Mouse (Mus musculus): ENCODE data around the gene Kctd17. TPM values are rescaled to one million over a fixed set of nuclear protein-coding genes. Genes with fewer than 3 reads are reported as not detected.

Gene Kctd17
- total RNA-seq, 2 experiments from 2014 or later, result 53.9 to 54.3 TPM

GRCm38 (mm10) chr15:78438973-78439372 lies 10.6 kb downstream of the Kctd17 start:
- intact Hi-C loops (cut with DNase I), result no loop called here

GRCm38 (mm10) chr15:78442231-78442630 lies 13.9 kb downstream of the Kctd17 start:
- no peak for DNase-seq
- intact Hi-C loops (cut with DNase I), result no loop called here

More at GRCm38 (mm10) chr15:78438973-78439372, 10.6 kb downstream of the Kctd17 start:
- DNase-seq, result no peak

- intact Hi-C loops (cut with DNase I), result no loop called here
- DNase-seq, result no peak
Measured at GRCm38 (mm10) chr15:78443857-78444256, 15.5 kb downstream of the Kctd17 start.

GRCm38 (mm10) chr15:78447121-78447520 lies 18.8 kb downstream of the Kctd17 start:
- DNase-seq, result no peak
- intact Hi-C loops (cut with DNase I), result loop anchor here (1.0 kb wide), 1 partner anchor 85 kb away; no protein-coding TSS in a partner anchor

GRCm38 (mm10) chr15:78447746-78448535 lies 19.6 kb downstream of the Kctd17 start:
- intact Hi-C loops (cut with DNase I), result loop anchor here (1.0 to 2.0 kb wide), 3 partner anchors 64 to 133 kb away; no protein-coding TSS in a partner anchor
- peak; percentile 97 to 99 for DNase-seq

GRCm38 (mm10) chr15:78449131-78449530 lies 20.8 kb downstream of the Kctd17 start:
- intact Hi-C loops (cut with DNase I), result loop anchor here (2.0 kb wide), 1 partner anchor 132 kb away; no protein-coding TSS in a partner anchor
- DNase-seq, result no peak

GRCm38 (mm10) chr15:78449694-78450418 lies 21.5 kb downstream of the Kctd17 start:
- peak; percentile 56 to 75 for DNase-seq
- intact Hi-C loops (cut with DNase I), result loop anchor here (2.0 kb wide), 1 partner anchor 131 kb away; no protein-coding TSS in a partner anchor

- intact Hi-C loops (cut with DNase I), result no loop called here
- no peak for DNase-seq
Measured at GRCm38 (mm10) chr15:78450419-78450768, 22.0 kb downstream of the Kctd17 start.

GRCm38 (mm10) chr15:78451201-78451600 lies 22.8 kb downstream of the Kctd17 start:
- DNase-seq, result no peak

GRCm38 (mm10) chr15:78452929-78453328 lies 24.6 kb downstream of the Kctd17 start:
- DNase-seq, result no peak
- intact Hi-C loops (cut with DNase I), result no loop called here

More at GRCm38 (mm10) chr15:78451201-78451600, 22.8 kb downstream of the Kctd17 start:
- intact Hi-C loops (cut with DNase I), result no loop called here

- DNase-seq, result no peak
- intact Hi-C loops (cut with DNase I), result no loop called here
Measured at GRCm38 (mm10) chr15:78455168-78455567, 26.8 kb downstream of the Kctd17 start.

GRCm38 (mm10) chr15:78456051-78456450 lies 27.7 kb downstream of the Kctd17 start:
- no peak for DNase-seq
- intact Hi-C loops (cut with DNase I), result no loop called here

- intact Hi-C loops (cut with DNase I), result no loop called here
- DNase-seq, result no peak
Measured at GRCm38 (mm10) chr15:78457193-78457592, 28.8 kb downstream of the Kctd17 start.

GRCm38 (mm10) chr15:78462981-78463380 lies 34.6 kb downstream of the Kctd17 start:
- no peak for DNase-seq

GRCm38 (mm10) chr15:78466809-78467208 lies 38.4 kb downstream of the Kctd17 start:
- intact Hi-C loops (cut with DNase I), result no loop called here
- DNase-seq, result no peak

More at GRCm38 (mm10) chr15:78462981-78463380, 34.6 kb downstream of the Kctd17 start:
- intact Hi-C loops (cut with DNase I), result no loop called here

GRCm38 (mm10) chr15:78467570-78467969 lies 39.2 kb downstream of the Kctd17 start:
- intact Hi-C loops (cut with DNase I), result no loop called here

GRCm38 (mm10) chr15:78468379-78468937 lies 40.1 kb downstream of the Kctd17 start, which contains the start of gene Tmprss6:
TSS of gene Tmprss6 (minus strand) at chr15:78468634.
- no peak for DNase-seq
- intact Hi-C loops (cut with DNase I), result no loop called here

More at GRCm38 (mm10) chr15:78467570-78467969, 39.2 kb downstream of the Kctd17 start:
- DNase-seq, result no peak

GRCm38 (mm10) chr15:78470495-78471276 lies 42.3 kb downstream of the Kctd17 start:
- intact Hi-C loops (cut with DNase I), result no loop called here
- no peak for DNase-seq

GRCm38 (mm10) chr15:78471902-78472301 lies 43.5 kb downstream of the Kctd17 start:
- no peak for DNase-seq
- intact Hi-C loops (cut with DNase I), result no loop called here

GRCm38 (mm10) chr15:78473442-78473841 lies 45.1 kb downstream of the Kctd17 start:
- intact Hi-C loops (cut with DNase I), result no loop called here
- DNase-seq, result no peak
